Mouse (Mus musculus) spleen, adult 12 weeks (tissue): ENCODE measurements around the gene Vav3.
A peak's percentile ranks its signal among the peaks of the same experiment; 100 is the strongest.

Experiments used
- DNase-seq: peaks from one replicate; pipeline ENCODE4 v3.0.0; 2022; ENCODE audit warnings: low spot score

Gene Vav3

GRCm38 (mm10) chr3:109340274-109341070, at the start of gene Vav3:
Vav3 (plus strand) TSS chr3:109340653.
- DNase-seq: peak; percentile 17

DNA sequence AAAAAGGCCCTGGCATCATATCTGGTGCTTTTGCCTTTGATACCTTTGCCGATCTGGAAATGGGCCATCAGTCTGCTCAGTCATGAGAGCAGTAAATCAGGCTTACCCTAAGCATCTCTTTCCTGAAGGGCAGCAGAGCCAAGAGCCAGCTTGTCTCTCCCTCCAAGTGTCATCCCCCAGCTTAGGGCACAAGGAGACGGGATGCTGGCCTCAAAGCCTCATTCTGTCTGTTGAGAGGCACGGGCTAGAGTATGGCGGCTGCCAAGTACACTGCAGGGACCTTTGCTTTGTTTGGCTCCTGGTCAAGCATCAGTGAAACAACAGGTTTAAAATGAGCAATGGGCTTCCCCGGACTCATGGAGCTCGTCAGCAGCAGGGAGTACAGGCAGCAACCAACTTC, 41.6 kb upstream of the Vav3 start:
- no peak for DNase-seq

DNA sequence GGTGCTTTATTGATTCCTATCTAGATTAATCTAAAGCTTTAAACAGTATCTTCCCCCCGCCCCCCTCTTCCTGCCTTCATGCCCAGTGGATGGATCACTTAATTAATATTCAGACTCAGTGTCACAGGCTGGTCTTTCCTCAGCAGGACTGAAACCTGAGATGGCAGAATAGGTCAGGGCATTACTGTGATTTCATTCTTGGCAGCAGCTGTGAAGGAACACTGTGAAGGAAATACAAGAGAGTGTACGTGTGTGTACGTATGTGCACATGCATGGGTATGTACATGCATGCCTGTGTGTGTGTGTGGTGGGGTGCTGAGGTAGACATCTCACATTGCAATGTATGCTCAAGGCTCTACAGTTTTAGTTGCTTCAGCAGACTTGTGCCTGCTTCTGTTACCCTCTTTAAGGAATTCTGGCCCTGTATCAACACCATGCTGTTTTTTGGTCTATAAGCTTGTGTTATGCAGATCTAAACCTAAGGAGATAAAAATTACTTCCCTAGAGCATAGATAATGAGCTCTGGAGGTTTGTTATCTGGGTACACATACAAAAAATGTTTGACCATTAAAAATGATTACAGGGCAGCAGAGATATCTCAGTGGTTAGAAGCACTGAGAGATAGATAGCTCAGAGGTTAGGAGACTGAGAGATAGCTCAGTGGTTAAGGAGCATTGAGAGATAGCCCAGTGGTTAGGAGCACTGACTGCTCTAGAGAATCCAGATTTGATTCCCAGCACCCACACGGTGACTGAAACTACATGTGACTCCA, 41.0 kb upstream of the Vav3 start:
- no peak for DNase-seq

DNA sequence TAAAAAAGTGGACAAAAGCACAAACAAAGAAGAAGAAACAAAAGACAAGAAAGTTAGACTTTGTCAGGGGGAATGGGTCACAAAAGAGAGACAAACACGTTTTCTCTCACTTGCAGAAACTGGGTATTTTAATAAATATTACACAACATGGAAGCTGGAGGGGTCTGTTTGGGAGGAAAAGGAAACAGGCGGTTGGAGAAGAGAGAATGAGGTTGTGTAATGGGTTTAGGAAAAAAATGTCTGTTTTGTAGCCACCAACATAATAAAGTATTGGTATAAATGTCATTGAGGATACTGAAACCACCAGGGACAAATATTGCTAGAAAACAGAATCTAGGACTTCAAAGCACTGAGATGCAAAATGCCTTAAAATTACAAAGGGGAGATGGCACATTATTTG, 38.4 kb upstream of the Vav3 start:
- DNase-seq: no peak

DNA sequence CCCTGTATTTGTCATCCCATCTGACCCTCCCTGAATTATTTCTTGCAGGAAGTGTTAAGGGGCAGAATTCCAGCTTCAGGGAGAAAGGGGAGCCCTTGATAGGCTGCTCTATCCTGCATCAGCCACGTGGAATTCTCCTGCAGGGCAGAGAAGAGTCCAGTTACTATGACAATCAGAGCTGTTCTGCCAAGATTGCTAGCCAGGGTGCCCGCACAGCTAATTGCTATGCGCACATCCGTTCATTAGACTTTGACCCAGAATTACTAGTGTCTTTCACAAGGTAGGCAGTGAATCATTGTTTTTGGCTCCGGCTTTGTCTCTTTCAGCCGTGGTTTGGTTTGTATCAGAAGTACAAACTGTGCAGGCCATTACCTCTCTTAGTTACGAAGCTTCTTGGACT, 33.0 kb upstream of the Vav3 start:
- DNase-seq: no peak

GRCm38 (mm10) chr3:109308468-109308867, 32.0 kb upstream of the Vav3 start:
- DNase-seq: no peak

DNA sequence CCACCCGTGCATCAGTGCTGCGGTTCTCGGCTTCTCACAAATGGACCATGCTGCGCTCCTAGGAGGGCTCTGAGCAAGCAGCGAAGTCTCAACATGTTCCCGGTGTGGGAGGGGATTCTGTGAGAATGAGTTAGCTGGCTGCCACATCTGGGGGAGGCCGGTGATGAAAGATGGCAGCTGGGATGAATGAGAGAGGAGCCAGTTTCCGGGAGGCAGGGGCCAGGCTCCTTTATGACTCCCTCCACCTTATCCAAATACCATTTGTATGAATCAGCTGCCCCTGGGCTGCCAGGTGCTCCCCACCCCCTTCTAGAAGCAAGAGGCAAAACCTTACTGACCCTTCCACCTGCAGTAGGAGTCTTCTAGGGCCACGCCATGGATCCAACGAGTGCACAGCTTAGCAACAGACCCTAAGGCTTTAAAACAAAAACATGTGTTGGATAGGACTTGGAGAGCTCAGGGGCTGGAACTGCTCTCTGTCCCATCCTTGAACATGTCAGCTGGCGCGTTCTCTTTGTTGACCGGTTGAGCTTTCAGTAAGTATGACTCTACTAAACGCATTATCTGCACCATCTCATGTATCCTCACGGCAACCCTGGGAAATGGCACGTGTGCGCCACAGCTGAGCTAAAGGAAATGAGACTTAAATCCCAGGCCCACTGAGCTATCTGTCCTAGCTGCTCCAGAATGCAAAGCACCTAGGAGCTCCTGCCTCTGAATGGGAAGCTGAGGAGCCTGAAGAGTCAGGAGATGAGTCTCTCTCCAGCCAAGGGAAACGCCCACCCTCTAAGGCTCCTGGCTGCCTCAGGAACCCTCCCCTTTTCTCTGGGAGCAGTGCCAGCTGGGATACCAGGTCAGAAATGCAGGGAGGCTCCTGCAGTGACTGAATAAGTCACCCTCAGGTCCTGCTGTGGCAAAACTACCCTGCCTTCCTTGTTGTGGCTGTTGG, 30.9 kb upstream of the Vav3 start:
- DNase-seq: no peak

- no peak for DNase-seq
Measured at GRCm38 (mm10) chr3:109311172-109311824, 29.2 kb upstream of the Vav3 start.

GRCm38 (mm10) chr3:109311875-109312274, 28.6 kb upstream of the Vav3 start:
- DNase-seq: no peak

DNA sequence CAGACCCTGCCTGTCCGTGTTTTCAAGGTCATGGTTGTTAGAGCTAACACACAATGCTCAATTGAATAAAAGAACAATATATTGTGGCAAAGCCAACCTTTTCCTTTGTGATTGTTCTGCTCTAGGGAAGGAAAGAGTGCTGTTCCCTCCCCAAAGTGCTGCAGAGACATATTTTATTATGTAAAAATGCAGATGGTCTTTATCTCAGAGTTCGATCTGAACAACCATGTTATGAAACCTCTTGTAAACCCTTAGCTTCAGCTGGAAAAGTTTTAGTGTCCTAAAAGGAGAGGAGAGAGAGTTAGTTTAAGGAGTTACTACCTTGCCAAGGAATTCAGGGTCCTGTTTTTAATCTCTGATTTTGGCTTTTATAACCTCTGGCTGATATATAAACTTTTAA, 27.0 kb upstream of the Vav3 start:
- DNase-seq: no peak

DNA sequence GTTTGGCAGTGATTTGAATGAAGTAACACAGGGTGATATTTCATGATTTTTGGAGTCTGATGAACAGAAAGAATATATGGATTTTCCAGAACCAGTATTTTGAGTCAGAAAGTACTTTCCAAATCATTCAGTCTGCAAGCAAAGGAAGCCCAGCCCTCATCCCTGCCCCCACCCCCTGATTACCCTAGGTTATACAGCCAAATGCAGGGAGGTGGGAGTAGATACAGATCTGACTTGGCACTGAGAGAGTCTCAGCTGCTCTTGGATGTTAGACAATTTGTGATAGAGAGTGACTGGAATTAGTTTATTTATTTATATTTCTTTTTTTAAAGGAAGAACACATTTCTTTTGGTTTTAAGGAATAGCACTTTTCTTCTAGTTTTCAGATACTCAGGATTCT, 18.2 kb upstream of the Vav3 start:
- no peak for DNase-seq

DNA sequence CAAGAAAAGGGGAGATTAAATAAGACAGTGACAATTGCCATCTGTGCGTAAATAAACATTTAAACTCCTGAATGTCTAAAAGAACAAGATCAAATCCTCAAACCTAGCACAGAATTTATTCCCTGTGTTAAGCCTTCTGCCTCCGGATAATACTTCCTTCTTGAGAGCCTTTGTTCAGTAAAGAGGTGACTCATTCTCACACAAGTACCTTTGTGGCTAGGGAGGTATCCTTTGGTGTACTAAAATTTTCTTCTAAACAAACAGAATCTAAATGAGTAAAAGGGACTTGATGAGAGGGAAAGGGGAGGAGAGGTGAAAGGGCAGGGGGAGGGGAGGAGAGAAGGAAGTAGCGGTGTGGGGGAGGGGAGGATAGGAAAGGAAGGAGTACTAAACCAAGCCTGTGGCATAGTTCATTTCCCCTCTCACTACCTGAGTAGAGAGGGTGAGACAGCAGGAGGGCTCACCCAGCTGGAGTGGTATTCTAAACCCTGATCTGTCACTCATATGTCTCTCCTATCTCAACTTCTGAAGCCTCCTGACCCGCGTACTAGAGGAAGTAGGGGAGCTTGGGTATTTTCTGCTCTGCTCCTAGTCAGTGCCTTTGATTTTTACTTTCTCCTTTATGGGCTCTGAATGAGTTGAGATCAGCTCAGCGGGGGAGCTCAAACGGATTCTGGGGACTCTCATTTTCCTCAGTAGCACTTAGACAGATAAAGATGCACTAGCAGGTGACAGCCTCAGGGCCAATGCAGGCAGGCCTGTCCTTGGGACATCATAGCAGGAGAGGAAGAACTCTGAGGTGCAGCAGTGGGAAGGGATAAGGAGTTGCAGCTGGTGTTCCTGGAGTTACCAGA, 16.8 kb upstream of the Vav3 start:
- DNase-seq: no peak

- DNase-seq: no peak
Measured at GRCm38 (mm10) chr3:109327128-109327527, 13.3 kb upstream of the Vav3 start.

DNA sequence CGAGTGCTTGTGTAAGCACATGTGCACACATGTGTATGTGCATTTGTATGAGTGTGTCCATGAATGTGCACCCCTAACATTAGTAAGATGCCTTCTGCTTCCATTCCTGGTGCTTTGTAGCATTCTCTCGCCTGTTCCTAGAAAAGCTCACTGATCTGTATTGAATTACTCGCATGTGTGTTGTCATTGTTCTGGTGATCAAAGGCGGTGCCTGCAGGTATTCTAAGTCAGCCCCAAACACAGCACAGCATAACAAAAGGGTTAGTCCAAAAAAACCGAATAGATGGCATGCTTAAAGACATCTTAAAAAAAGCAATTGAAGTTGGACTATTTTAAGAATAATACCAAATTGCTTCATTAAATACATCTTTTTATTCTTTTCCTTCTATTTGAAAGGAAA, 7.7 kb upstream of the Vav3 start:
- DNase-seq: no peak

DNA sequence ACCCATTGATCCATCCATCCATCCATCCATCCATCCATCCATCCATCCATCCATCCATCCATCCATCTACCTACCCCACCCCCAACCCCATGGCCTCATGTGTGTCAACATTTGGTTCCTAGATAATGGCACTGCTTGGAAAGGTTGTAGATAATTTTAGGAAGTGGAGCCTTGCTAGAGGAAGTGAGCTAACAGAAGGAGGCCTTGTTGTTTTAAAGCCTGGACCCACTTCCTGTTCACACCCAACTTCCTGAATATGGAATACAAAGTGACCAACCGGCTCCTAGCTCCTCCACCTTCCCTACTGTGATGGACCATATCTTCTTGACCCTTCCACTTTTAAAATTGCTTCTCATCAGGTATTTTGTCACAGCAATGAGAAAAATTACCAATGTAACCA, 5.0 kb upstream of the Vav3 start:
- no peak for DNase-seq

- no peak for DNase-seq
Measured at GRCm38 (mm10) chr3:109339290-109339689, 1.2 kb upstream of the Vav3 start.

DNA sequence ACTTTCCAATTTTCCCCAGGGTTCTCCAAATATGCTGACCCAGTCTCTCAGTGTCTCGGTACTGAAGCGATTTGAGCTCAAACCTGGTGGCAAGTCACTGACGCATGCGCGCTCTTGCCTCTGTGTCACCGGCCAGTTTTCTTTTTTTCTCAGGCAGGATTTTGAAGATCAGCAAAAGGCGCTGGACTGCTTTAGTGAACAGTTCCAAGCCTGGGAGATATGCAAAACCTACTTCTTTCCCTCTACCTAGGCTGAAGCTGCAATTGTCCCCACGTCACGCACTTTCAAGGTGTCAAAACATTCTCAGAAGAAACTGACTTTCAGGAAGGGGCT, 546 bp upstream of the Vav3 start:
- no peak for DNase-seq

DNA sequence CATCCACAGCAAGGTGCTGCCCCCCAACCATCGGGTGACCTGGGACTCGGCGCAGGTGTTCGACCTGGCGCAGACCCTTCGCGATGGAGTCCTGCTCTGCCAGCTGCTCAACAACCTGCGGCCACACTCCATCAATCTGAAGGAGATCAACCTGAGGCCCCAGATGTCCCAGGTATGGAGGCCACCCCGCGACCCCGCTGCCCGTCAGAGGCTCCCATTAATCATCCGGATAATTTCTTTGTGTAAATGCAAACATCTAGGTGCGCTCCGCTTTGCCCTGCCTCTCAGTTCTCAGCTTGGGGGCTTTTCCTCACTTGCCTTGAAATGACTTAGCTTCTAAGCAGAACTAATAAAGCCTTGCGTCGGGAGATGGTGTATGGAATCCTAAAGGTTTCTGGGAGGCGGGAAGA, 623 bp downstream of the Vav3 start:
- DNase-seq: no peak

DNA sequence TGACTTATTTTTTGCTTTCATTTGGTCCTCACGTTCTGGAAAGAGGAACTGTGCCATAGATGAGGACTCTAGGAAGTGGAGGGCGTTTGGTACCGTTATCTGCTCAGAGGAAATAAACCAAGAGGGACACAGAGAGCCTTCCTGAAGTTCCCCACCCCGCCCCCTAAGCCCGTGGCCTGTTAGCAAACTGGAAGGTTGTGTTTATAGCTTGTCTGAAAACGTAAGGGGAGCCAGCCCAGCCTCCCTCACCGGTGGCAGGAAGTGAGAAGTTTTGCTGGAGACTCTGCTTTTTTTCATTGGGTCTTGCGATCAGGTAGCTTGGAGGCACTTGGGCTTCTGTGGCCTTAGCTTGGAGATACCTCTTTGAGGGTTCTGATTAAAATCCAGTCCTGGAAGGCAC, 1.2 kb downstream of the Vav3 start:
- no peak for DNase-seq

GRCm38 (mm10) chr3:109351956-109352684, 11.7 kb downstream of the Vav3 start:
- DNase-seq: no peak
